Mouse (Mus musculus) neutrophil, adult 5-6 weeks (primary cell): ENCODE measurements around the gene 1600012H06Rik. TPM values are rescaled to one million over a fixed set of nuclear protein-coding genes. Genes with fewer than 3 reads are reported as not detected.
"Not testable (repeated sequence)": the region's sequence is repeated elsewhere in the genome, so short reads cannot be mapped to it uniquely, and the experiment has no call there.

Experiments
- ATAC-seq: fragments of 151-379, 151-347 bp; 2 replicates; pipeline ENCODE4 v1.8.0; 2017; ENCODE audit warnings: mild to moderate bottlenecking, moderate TSS enrichment; ENCODE audit not compliant: insufficient number of reproducible peaks, poor library complexity, low FRiP score, severe bottlenecking; ENCODE audit errors: extremely low read depth
- total RNA-seq: library from RNA; stranded (forward); fragments of 200-1000 nt; gene quantifications from 2 replicates; pipeline ENCODE4 v1.2.3, GENCODE M21; 2017

1600012H06Rik gene
- total RNA-seq, 1 experiment from 2014 or later: 28.5 TPM

DNA sequence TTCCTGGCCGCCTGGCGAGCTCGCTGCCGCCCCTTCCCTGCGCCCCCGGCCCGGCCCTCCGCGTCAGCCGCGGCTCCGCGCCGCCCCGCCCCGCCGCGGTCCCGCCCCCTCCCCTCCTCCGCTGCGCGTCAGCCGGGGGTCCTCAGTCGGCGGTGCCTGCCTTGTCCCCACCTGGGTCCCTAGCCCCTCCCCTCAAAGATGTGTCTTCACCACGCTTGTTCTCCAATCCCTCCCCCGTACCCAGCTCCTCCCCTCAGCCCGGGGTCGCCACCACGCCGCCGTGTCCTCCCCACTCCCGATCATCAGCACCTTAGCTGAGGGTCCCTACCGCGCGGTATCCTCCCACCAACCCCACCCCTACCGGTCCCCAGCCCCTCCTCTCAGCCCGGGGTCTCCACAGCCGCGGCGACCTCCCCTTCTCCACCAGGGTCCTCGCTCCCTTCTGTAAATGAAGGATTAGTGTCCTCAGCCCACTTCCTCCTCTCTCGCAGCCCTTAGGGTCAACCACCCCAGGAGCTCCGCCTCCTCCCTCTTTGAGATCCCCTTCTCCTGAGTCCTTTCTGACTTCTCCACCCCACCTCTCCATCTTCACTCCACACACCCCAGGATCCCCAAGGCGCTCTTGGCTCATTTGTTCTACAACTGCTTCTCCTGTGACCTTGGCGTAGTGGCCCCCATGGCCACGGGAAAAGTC is 50.3 kb downstream of the 1600012H06Rik start:
- peak; percentile 49 for ATAC-seq

DNA sequence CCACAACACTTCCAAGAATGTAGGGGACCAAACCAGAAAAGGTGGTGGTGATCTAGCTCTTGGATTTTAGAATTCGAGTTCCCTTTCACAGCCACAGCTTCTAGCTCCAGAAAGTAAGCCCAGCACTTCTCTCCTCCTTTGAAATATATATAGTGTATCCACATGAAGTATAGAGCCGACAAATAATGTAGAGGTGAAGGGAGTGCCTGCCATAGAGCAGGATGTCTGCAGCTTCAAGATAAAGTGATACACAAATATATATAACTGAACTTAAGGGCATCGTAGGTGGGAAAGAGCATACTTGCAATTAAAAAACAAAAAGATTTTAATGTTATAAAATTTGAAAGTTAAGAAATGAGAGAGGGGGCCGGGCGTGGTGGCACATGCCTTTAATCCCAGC is 51.2 kb downstream of the 1600012H06Rik start:
- ATAC-seq: not testable (repeated sequence)

DNA sequence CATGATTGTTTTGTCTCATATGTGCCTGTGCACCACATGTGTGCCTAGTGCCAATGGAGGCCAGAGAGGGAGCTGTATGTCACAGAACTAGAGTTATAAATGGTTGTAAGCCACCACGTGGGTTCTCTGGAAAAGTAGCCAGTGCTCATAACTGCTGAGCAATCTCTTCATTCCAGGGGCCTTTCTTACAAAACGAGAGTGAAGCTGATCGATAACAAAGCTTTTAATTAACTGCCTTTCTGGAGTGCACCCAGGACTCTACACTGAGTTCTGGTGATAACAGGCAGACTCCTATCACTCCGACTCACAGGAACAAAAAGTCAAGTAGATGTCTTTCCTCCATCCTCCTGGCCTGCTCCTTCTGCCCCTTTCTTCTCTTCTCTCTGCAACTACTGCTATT is 57.1 kb downstream of the 1600012H06Rik start:
- ATAC-seq: not testable (repeated sequence)

- ATAC-seq: peak; percentile 76
Measured at GRCm38 (mm10) chr17:15009088-15009487, 66.1 kb downstream of the 1600012H06Rik start.

Other genes starting within 250 kb of the 1600012H06Rik start
- not detected in 2 replicates for gene Thbs2, start 248.9 kb upstream of the 1600012H06Rik start, total RNA-seq
- gene Wdr27, start within 50 bp of the 1600012H06Rik start, total RNA-seq: not detected in 2 replicates
- gene Phf10, start 18.1 kb downstream of the 1600012H06Rik start, total RNA-seq: 37.2 and 37.8 TPM in 2 replicates
- 13.9 and 18.3 TPM in 2 replicates for gene 9030025P20Rik, start 35.3 kb downstream of the 1600012H06Rik start, total RNA-seq
- gene Gm3417, start 35.6 kb downstream of the 1600012H06Rik start, total RNA-seq: 1.6 TPM in 1 of 2 replicates, not detected in the other
- gene Gm3435, start 67.0 kb downstream of the 1600012H06Rik start, total RNA-seq: 4.3 and 9.1 TPM in 2 replicates
- gene Ermard, start 98.0 kb downstream of the 1600012H06Rik start, total RNA-seq: 132 and 146 TPM in 2 replicates
- gene Tcte3, start 98.3 kb downstream of the 1600012H06Rik start, total RNA-seq: not detected in 2 replicates
- gene Gm3448, start 98.4 kb downstream of the 1600012H06Rik start, total RNA-seq: 12.9 and 14.3 TPM in 2 replicates